Mouse (Mus musculus) sigmoid colon, adult 10 weeks (tissue): Measurements from ENCODE around the gene Cd2. TPM values are rescaled to one million over a fixed set of nuclear protein-coding genes. Genes with fewer than 3 reads are reported as not detected.

Experiments
- polyA plus RNA-seq: library from polyadenylated mRNA; stranded (reverse); fragments of 350-450 nt; fragmentation: Illumina TruSeq; extraction: RNeasy Lipid Tissue Mini Kit (QIAGEN cat#74804); gene quantifications from one replicate; pipeline ENCODE4 v1.2.3, GENCODE M21; 2014; ENCODE audit warnings: low read depth, low replicate concordance

Cd2 gene
- polyA plus RNA-seq, result 4.8 TPM

DNA sequence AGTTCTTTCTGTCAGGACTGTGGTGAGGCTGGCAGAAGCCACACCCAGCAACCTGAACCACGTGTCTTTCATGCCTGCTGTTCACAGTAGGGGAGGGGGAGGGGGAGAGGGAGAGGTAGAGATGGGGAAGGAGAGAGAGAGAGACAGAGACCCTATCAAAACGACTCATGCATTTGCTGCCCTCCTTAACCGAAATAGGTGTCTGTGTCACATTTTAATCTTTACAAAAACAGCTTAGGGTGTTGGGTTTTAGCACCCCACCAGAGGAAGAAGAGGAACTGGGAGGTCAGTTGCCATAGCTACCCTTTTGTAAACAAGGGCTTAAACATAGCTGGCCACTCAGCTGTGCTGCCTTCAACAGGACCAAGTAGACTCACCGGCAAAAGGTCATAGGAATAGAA is at the start of gene Cd2:
Gene Cd2, minus strand, starts transcription at position 29 of the 401 bp plus-strand sequence.

Other genes starting within 250 kb of the Cd2 start
- 40.7 TPM for gene Ptgfrn, start 177.7 kb downstream of the Cd2 start, polyA plus RNA-seq
- 7.0 TPM for gene Igsf3, start 89.1 kb upstream of the Cd2 start, polyA plus RNA-seq